Mouse (Mus musculus) yolk sac, embryonic 10.5 days (tissue): ENCODE data around the gene Slc25a27.

Experiments used
- DNase-seq: peaks from one replicate; pipeline ENCODE4 v3.0.0-alpha.2; 2017; ENCODE audit warnings: low spot score

The Slc25a27 gene

GRCm38 (mm10) chr17:43646925-43647324 is 20.1 kb downstream of the Slc25a27 start:
- no peak for DNase-seq

- DNase-seq, result no peak
These were observed 21.9 kb downstream of the Slc25a27 start for GRCm38 (mm10) chr17:43645136-43645535.

DNA sequence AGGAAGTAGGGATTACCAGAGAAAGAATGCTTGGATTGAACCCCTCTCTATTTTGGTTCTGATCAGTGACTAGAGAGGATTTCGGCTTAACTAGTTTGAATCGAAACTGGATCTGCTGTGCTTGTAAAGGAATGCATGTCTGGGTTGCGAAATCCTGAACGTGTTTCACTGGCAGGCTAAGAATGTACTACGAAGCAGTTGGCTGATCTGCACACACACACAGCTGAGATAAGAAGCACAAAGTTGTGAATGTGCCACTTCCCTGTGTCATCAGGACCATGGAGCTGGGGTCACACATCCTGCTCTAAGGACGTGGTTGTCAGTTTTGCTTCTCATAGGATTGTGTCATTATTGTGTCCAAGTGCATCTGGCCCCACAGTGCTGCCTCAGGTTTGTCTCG is 22.6 kb downstream of the Slc25a27 start:
- peak; percentile 50 for DNase-seq

- DNase-seq, result peak; percentile 9
These were observed 23.8 kb downstream of the Slc25a27 start for GRCm38 (mm10) chr17:43643191-43643590.

DNA sequence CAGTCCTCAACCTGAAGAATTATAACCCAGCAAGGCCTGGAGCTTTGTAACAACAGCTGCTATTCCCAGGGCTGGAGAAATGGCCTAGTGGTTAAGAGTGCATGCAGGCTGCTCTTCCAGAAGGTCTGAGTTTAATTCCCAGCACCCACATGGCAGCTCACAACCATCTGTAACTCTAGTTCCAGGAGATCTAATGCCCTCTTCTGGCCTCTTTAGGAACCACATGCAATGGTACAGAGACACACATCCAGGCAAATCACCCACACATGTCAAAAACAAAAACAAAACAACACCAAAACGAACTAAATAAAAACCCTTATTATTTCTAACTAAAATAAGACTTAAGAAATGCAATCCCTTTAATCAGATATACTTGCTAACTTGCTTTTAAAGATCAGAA is 26.2 kb downstream of the Slc25a27 start:
- DNase-seq, result no peak

DNA sequence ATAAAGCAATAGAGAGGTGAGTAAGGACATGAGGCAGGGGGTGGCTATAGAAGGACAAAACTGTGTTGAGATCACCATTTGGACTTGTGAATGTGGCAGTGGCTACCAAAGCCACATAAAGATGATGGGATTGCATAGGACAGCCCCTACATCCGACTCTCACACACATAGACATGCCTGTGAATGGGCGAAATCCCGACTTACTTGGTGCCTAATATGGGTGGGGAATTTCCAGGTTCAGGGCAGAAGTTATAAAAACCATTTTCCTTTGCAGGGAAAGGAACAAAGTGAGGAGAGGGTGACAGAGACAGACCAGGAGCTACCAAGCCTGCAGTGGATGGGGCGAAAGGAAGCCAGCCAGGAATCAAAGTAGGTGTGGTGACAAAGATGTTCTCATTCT is 29.9 kb downstream of the Slc25a27 start:
- no peak for DNase-seq

- no peak for DNase-seq
These were observed 36.6 kb downstream of the Slc25a27 start for GRCm38 (mm10) chr17:43630427-43630760.

DNA sequence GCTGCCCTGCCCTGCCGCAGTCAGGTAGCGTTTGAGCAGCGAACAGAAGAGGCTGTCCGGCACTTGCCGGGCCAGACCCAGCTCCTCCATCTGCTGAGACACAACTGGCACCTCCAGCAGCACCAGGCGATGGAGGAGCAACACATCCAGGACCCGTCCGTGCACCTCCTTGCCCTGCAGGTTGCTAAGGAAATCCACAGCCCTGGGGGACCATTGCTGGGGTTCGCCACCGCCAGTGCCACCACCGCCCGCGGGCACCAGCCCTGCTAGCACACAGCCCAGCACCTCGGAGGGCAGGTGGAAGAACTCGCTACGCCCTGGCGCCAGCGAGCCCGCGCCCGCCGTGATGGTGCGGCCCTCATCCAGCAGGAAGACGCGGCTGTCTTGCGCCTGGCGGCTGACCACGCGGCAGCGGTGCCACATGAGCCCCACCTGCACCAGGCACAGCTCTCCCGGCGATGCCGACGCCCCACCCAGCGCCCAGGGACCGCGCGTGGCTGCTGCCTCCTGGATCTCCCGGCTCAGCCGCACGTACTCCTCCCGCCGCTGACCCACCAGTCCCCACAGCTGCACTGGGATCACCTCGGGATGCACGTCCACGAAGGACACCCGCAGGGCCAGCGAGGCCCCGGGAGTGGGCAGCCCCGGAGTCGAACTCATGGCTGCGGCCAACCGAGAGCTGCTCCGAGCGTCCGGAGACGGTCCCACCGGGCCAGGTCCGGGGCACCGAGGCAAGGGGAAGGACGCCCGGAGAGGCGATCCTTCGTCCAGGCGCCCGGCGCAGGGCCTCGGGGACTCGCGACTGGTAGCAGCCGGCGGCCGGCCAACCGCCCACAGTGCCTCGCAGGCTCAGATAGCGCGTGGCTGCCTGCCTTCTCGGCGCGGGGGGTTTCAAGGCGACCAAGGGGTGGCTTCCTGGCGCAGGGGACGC is 37.3 kb downstream of the Slc25a27 start, which contains the start of gene Tdrd6:
Gene Tdrd6 (minus strand): TSS at position 804 of the 931 bp plus-strand sequence.
- no peak for DNase-seq

- no peak for DNase-seq
These were observed 38.0 kb downstream of the Slc25a27 start for GRCm38 (mm10) chr17:43629026-43629495.

- DNase-seq, result no peak
These were observed 38.8 kb downstream of the Slc25a27 start for GRCm38 (mm10) chr17:43628246-43628645.

- DNase-seq, result no peak
These were observed 44.9 kb downstream of the Slc25a27 start for GRCm38 (mm10) chr17:43622076-43622475.

GRCm38 (mm10) chr17:43619156-43619555 is 47.9 kb downstream of the Slc25a27 start:
- DNase-seq, result no peak

DNA sequence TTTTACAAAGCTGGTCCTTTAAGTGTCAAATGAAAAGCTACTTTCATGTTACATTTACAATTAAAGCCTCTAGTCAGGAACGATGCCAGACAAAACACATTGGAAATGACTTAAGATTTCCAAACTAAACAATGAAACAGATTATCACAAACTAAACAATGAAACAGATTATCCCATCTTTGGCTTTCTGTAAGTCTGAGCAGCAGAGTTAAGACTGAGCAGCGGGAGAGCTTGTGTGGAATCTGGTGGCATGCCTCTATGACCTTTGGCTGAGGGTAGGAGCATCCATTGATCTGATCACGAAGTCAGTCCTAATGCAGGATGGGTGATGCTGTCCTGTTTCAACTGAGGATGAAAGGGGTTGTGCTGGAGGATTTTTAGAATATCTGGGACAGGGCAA is 54.8 kb downstream of the Slc25a27 start:
- DNase-seq, result no peak

GRCm38 (mm10) chr17:43611586-43611985 is 55.4 kb downstream of the Slc25a27 start:
- peak; percentile 30 for DNase-seq

GRCm38 (mm10) chr17:43606704-43607103 is 60.3 kb downstream of the Slc25a27 start:
- no peak for DNase-seq

DNA sequence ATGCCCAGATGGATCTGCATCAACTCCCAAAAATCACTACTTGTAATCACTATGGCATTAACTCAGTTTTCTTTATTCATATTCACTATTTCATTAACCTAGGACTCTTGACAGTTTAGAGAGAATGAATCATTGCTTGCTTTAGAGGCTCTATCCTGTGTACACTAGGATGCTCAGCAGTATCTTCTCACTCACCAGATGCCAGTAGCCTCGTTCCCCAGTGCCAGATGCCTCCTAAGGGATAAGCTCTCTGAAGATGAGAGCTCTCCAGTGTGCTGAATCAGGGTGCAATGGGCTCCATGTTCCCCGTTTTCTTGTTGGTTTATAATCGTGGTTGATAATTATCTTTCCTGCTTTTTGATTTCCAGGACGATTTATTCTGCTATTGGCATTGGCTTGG is 68.3 kb downstream of the Slc25a27 start:
- DNase-seq, result no peak

DNA sequence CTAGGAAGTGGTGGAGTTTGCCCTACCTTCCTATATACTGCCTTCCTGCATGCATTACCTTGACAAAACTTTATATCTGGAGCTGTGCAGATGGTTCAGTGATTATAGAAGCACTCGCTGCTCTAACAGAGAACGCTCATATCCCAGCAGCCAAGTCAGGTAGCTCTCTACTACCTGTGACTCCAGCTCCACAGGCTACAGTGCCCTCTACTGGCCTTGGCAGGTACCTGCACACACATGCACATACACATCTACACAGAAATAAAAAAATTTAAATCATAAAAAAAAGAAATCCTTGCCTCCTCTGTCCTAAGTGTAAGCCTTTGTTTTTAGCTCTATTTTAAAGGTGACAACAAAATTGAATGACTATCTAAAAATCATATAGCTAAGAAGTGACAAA is 69.3 kb downstream of the Slc25a27 start:
- no peak for DNase-seq

DNA sequence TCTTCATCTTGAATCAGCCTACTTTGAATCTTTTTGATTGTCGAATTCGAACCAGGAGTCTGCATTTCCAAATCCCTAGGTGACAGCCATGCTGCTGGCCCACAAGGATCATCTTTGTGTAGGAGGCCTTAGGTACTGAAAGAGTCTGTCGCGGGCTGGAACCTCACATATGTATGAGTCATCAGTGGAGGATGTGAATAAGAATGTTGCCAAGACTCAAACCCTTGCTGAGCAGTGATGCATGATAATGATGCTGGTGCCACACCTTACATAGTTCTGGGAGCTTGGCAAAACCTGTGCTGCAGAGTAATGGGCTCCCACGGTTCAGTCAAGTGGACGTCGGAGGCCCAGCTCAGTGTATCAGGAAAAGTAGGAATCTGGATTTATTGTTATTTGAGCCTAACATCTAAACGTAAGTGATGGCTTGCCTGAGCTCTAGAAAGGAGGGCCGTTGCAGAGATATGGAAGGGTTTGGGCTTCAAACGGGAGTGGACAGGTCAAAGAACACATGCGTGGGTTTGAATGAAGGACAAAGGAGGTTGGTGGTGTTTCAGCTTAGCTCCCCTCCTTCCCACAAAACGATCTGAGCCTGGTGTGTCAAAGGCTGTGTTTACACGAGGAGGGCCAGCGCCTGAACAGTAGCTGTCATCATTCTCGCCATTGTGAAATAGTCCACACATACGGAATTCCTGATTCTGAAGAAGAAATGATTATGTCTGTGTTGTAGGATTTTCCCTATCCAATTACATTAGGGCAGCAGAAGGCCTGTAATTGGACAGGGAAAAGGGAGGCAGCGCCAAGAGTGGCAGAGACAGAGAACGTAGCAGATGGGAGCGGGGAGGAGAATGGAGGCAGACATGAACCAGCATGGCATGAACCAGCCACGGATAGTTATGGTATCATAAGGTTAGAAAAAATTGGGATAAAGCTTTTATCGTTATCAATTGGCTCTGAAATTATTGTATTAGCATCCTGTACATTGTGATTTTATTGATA is 74.4 kb downstream of the Slc25a27 start:
- no peak for DNase-seq
